Mouse (Mus musculus): ENCODE results near the gene Celsr1. TPM values are rescaled to one million over a fixed set of nuclear protein-coding genes. Genes with fewer than 3 reads are reported as not detected.
A peak's percentile ranks its signal among the peaks of the same experiment; 100 is the strongest.

Gene Celsr1
- polyA plus RNA-seq, 1 experiment, result 0.02 TPM

DNA sequence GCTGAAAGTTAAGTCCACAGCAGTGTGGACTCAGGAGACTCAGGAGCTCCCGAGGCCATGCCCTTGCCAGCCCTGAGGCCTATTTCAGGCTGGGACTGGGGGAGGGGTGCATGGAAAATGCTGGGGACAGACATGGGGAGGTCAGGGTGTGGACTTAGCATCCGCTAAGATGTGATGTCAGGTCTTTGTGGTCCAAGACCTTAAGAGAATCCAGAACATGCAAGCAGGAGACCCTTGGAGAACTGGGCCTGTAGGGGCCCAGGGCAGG, 42.4 kb upstream of the Celsr1 start:
- Histone ChIP-seq H3K4me1 (peaks cover 73% of the 10 kb centered on the region), H3K9me3 (no peaks in the 10 kb centered on the region), H3K4me3 (replicated peaks) (no peak overlapping the region), H3K27me3 (replicated peaks) (peaks cover 20% of the 10 kb centered on the region), H3K36me3 (replicated peaks; ENCODE audit: low read length) (peaks cover 21% of the 10 kb centered on the region)
- TF ChIP-seq FLI1 (IDR thresholded peaks at IDR 0.05; ENCODE audit: low read length), result no peak
- TF ChIP-seq GATA1 (IDR thresholded peaks at IDR 0.05; ENCODE audit: borderline replicate concordance, low read length), result no peak

DNA sequence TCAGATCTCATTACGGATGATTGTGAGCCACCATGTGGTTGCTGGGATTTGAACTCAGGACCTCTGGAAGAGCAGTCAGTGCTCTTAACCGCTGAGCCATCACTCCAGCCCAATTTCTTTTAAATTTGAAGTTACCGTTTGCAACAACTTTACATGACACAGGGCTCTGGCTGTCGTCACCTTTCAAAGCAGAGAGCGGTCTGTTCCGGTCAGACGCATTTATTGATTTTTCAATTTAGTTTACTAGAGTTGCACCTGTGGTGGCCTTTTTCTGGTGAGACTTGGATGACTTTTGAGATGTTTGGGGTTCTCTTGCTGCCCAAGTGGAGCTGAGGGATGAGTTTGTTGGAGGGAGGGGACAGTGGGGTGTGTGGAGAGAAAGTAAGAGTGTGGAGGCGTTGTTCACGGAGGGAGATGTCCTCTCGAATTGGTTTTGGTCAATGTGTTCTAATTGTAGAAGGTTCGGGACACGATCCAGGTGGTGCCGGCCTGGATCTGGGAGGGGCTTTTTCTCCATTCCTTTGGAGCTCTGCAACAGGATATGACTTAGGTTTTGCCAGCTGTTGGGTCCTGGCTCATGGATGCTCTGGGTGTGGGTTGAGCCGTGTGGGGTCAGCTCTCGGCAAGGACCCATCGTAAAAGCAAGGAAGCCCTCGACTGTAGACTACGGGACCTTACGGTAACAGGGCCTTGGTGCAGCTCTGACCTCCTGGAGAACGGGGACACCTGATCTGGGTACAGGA, 41.9 kb upstream of the Celsr1 start:
- TF ChIP-seq GATA1 (IDR thresholded peaks at IDR 0.05; ENCODE audit: borderline replicate concordance, low read length) (no peak), FLI1 (IDR thresholded peaks at IDR 0.05; ENCODE audit: low read length) (no peak)
- Histone ChIP-seq H3K36me3 (replicated peaks; ENCODE audit: low read length) (peaks cover 21% of the 10 kb centered on the region), H3K9me3 (no peaks in the 10 kb centered on the region), H3K27me3 (replicated peaks) (peaks cover 20% of the 10 kb centered on the region), H3K4me3 (replicated peaks) (no peak overlapping the region), H3K4me1 (peaks cover 78% of the 10 kb centered on the region)

DNA sequence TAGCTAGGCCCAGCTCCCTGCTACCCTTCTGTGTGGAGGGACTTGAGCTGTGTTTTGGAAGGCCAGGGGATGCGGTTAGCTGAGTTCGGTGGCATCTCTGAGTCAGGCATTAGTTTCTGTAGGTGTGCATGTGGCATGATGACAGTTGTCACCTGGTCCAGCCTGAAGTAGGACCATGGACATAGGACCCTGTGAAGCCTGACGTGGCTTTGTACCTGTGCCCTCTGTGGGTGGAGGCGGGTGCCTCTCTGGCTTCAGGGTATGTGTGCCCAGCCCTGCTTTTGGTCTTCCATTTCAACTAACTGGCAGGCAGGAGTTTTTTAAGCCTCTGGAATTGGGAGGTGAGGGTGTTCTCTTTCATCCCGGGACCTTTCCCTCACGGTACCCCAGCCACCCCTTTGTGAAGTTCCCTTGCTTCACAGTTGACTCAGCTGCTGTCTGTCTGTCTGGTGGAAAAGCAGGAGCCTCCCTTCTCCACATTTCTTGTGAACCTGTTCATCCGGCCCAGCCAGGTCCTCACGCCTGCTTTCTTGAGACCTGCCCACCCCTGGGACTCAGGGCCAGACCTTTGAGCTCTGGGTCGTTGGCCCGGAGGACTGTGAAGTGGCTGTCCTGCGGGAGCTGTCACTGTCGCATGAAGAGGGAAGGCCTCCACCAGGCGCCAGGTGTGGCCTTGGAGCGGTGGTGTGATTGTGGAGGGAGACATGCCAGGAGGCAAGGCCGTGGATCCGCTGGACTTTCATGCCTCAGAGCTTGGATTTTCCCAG, 40.8 kb upstream of the Celsr1 start:
- Histone ChIP-seq H3K4me3 (replicated peaks) (no peak overlapping the region), H3K27me3 (replicated peaks) (peaks cover 20% of the 10 kb centered on the region), H3K36me3 (replicated peaks; ENCODE audit: low read length) (peaks cover 21% of the 10 kb centered on the region), H3K9me3 (no peaks in the 10 kb centered on the region), H3K4me1 (peaks cover 78% of the 10 kb centered on the region)
- no peak for TF ChIP-seq GATA1 (IDR thresholded peaks at IDR 0.05; ENCODE audit: borderline replicate concordance, low read length)
- TF ChIP-seq FLI1 (IDR thresholded peaks at IDR 0.05; ENCODE audit: low read length), result no peak

DNA sequence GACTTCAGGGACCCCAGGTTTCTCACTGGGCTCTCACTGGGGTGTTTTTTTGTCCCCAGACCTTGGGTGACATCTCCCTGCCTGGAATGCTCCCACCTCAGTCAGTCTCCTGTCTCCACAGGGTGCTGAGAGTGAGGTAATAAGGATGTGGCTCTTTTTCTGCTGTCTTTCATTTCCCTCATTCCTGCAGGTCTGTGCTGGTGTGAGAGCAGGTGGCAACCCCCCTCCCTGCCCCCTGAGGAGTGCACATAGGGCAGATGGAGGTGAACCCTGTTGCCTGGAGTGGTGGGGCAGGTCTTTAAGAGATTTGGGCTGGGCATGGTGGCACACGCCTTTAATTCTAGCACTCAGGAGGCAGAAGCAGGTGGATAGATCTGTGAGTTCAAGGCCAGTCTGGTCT, 37.6 kb upstream of the Celsr1 start:
- Histone ChIP-seq H3K4me3 (replicated peaks) (no peak overlapping the region), H3K36me3 (replicated peaks; ENCODE audit: low read length) (peaks cover 16% of the 10 kb centered on the region), H3K27me3 (replicated peaks) (peaks cover 13% of the 10 kb centered on the region), H3K9me3 (no peaks in the 10 kb centered on the region), H3K4me1 (peaks cover 80% of the 10 kb centered on the region)
- TF ChIP-seq FLI1 (IDR thresholded peaks at IDR 0.05; ENCODE audit: low read length), result no peak
- TF ChIP-seq GATA1 (IDR thresholded peaks at IDR 0.05; ENCODE audit: borderline replicate concordance, low read length), result no peak

DNA sequence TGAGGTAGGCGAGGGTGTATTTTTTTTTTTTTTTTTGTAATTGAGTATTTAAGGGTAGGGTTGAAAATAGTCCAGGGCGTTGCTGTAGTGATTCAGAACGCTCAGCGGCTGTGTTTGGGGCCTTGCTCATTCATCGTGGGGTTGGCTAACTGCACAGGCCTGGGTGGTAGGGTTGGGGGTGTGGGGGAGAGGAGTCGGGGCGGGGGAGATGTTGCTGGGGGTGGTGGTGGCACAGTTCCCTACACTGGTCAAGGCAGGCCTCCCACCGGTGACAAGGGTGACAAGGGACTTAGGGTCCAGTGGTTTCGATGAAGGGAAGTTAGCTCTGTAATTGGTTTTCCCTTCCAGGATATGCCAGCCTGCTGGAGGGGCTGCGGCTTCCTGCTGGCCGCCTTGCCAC, 36.8 kb upstream of the Celsr1 start:
- no peak for TF ChIP-seq GATA1 (IDR thresholded peaks at IDR 0.05; ENCODE audit: borderline replicate concordance, low read length)
- TF ChIP-seq FLI1 (IDR thresholded peaks at IDR 0.05; ENCODE audit: low read length), result no peak
- Histone ChIP-seq H3K4me1 (peaks cover 83% of the 10 kb centered on the region), H3K9me3 (no peaks in the 10 kb centered on the region), H3K36me3 (replicated peaks; ENCODE audit: low read length) (peaks cover 13% of the 10 kb centered on the region), H3K27me3 (replicated peaks) (peaks cover 13% of the 10 kb centered on the region), H3K4me3 (replicated peaks) (peak overlapping the region; percentile 85)

DNA sequence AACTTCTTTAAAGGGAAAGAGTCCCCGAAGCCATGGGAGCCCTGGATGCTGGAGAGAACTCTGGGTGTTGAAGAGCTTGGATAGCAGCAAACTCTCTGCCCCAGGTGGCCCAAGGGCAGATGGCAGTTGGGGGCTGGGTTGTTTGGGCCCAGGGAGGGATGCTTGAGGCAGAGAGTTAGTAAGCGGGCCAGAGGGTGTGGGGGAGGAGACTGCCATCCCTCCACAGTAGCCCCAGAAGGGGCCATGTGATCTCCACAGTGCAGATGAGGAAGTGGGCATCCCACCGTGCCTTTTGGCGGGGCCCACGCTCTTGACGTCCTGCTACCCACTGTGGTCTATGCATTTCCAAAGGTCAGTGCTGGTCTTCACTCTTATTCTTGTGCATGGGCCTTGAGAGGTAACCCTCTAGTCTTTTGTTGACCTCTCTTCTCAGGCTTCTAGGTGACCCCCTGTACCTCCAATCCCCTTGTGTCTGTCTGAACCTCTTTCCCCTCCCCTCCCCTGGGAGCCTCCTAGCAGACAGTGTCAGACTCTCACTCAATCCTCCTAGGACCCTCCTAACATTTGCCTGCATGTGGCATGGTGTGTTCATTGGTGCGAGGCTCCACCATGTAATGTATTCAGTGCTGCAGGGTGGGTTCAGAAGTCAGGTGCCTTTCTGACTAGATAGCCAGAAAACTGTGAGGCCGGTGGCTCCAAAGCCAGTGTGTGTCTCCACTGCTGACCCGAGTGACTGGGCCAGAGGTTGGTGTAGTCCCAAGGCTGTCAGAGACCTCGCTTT, 35.6 kb upstream of the Celsr1 start:
- Histone ChIP-seq H3K9me3 (no peaks in the 10 kb centered on the region), H3K4me3 (replicated peaks) (peak overlapping the region; percentile 40), H3K36me3 (replicated peaks; ENCODE audit: low read length) (peaks cover 7% of the 10 kb centered on the region), H3K4me1 (peaks cover 92% of the 10 kb centered on the region), H3K27me3 (replicated peaks) (peaks cover 23% of the 10 kb centered on the region)
- TF ChIP-seq FLI1 (IDR thresholded peaks at IDR 0.05; ENCODE audit: low read length), result no peak
- TF ChIP-seq GATA1 (IDR thresholded peaks at IDR 0.05; ENCODE audit: borderline replicate concordance, low read length), result no peak

DNA sequence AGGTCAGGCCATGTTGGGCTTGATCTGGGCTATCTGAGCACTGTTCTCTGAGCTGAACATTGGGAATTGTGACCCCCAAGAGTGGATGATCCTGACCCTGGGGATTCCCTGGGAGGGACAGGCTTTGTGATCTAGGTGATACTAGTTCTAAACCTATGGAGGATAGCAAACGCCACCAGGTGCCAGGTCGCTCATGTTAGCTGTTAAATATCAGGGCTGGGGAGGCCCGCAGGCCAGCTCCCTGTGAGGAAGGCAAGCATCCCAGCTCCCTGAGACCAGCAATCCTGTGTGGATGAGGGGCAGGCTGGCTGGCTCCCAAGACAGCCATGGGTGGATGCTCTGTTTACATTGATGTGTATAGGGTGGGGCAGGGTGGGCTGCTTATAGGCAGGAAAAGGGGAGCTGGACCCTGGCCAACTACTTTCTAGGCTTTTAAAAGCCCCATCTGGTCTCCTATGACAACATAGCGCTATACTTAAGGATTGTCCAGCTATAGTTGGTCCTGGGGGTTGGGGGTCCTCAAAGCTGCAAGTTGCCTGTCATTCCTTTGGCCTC, 34.4 kb upstream of the Celsr1 start:
- Histone ChIP-seq H3K4me3 (replicated peaks) (peak overlapping the region; percentile 83), H3K36me3 (replicated peaks; ENCODE audit: low read length) (peaks cover 4% of the 10 kb centered on the region), H3K27me3 (replicated peaks) (peaks cover 24% of the 10 kb centered on the region), H3K9me3 (no peaks in the 10 kb centered on the region), H3K4me1 (peaks cover 86% of the 10 kb centered on the region)
- TF ChIP-seq FLI1 (IDR thresholded peaks at IDR 0.05; ENCODE audit: low read length), result no peak
- no peak for TF ChIP-seq GATA1 (IDR thresholded peaks at IDR 0.05; ENCODE audit: borderline replicate concordance, low read length)

DNA sequence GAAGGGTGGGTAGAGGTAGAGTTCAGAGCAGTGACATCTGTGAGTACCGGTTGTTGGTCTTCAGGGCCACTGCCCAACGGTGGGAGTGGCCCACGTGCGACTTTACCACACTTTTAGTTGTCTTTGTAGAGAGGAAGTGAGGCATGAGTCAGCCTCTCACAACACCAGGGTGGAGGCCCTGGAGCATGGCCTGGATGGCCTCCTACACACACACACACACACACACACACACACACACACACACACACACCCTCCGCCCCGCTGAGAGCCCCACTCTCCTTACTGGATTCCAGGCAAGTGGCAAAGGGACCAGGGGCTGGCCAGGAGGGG, 34.0 kb upstream of the Celsr1 start:
- Histone ChIP-seq H3K9me3 (no peaks in the 10 kb centered on the region), H3K27me3 (replicated peaks) (peaks cover 26% of the 10 kb centered on the region), H3K4me1 (peaks cover 88% of the 10 kb centered on the region), H3K36me3 (replicated peaks; ENCODE audit: low read length) (peaks cover 4% of the 10 kb centered on the region), H3K4me3 (replicated peaks) (peak overlapping the region; percentile 83)
- TF ChIP-seq FLI1 (IDR thresholded peaks at IDR 0.05; ENCODE audit: low read length), result no peak
- no peak for TF ChIP-seq GATA1 (IDR thresholded peaks at IDR 0.05; ENCODE audit: borderline replicate concordance, low read length)

DNA sequence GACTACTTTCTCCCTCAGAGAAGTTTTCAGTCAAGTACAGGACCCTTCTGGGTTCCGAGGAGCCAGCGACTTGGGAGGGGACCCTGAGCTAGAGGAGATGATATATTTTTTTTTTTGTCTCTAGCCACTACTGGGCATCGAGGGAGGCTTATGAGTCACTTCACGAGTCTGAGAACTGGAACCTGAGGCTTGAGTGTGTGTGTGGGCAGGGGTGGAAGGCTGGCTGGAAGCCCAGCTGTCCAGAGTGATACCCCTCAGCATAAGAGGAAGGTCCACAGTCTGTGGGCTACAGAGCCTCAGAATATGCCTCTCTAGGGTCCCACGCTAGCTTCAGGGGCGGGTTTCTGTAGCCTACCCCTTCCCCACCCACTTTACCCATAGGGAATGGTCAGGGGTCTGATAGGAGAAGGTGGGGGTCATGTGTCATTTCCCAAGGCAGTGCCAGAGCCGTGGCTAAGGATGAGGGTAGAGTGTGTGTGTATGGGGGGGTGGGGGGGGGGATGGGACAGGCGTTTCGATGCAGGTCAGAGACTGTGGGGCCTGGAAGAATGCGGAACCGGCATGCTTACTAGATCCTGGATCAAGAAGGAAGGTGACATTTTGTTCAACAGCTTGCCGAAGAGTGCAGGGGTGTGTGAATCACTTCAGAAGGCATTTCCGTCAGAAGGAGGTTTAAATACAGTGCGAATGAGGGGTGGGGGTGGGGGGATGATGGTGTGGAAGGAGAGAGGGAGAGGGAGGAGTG, 33.4 kb upstream of the Celsr1 start:
- no peaks in the 10 kb centered on the region for H3K9me3 ChIP-seq
- peaks cover 92% of the 10 kb centered on the region for H3K4me1 ChIP-seq
- peaks cover 4% of the 10 kb centered on the region for H3K36me3 ChIP-seq (replicated peaks; ENCODE audit: low read length)
- peak overlapping the region; percentile 83 for H3K4me3 ChIP-seq (replicated peaks)
- TF ChIP-seq FLI1 (IDR thresholded peaks at IDR 0.05; ENCODE audit: low read length), result no peak
- TF ChIP-seq GATA1 (IDR thresholded peaks at IDR 0.05; ENCODE audit: borderline replicate concordance, low read length), result no peak
- peaks cover 23% of the 10 kb centered on the region for H3K27me3 ChIP-seq (replicated peaks)
